In genomic region chr19:14518438-14519044, GRCm38 (mm10) we compare ENCODE assay signal across 13 mouse cellular contexts.
A peak's percentile ranks its signal among the peaks of the same experiment; 100 is the strongest.
DNase-seq lines count a peak whose midpoint lies in the region; ATAC-seq and TF ChIP-seq lines count a peak whose summit lies in the region.
"Had no signal": no experiment of that assay in that cellular context is flagged by ENCODE, and none has a peak within 500 bp of the region (broad histone marks: within the 10 kb centered on the region; RNA-seq: fewer than 3 reads in every experiment).

No protein-coding gene starts in this region.

- TF ChIP-seq EP300 in lung, postnatal 0 days (IDR thresholded peaks at IDR 0.05): no peak

- no peak overlapping the region for H3K9ac ChIP-seq in kidney, embryonic 16.5 days (replicated peaks; ENCODE audit: low read length)
- no peak overlapping the region for H3K9ac ChIP-seq in lung, postnatal 0 days (replicated peaks; ENCODE audit: low read depth)
- H3K9ac ChIP-seq in neural tube, embryonic 14.5 days (replicated peaks; ENCODE audit: low read depth, low read length): no peak overlapping the region

- WGBS in kidney, embryonic 16.5 days: 44% methylated on average over 9 of the region's 9 CpGs
- WGBS in forebrain, embryonic 10.5 days: 39% methylated on average over 9 of the region's 9 CpGs
- WGBS in lung, postnatal 0 days: 68% methylated on average over 9 of the region's 9 CpGs
- 26% methylated on average over 9 of the region's 9 CpGs for WGBS in neural tube, embryonic 14.5 days

- H3K4me1 ChIP-seq in kidney, embryonic 16.5 days (ENCODE audit: insufficient read depth, low read length): peaks cover 12% of the 10 kb centered on the region
- peaks cover 29% of the 10 kb centered on the region for H3K4me1 ChIP-seq in forebrain, embryonic 10.5 days
- H3K4me1 ChIP-seq in lung, postnatal 0 days (ENCODE audit: insufficient read depth, low read depth, low read length): no peaks in the 10 kb centered on the region
- H3K4me1 ChIP-seq in neural tube, embryonic 14.5 days (ENCODE audit: control insufficient read depth, insufficient read depth, low read length): peaks cover 4% of the 10 kb centered on the region; the same call in 1 of the 2 replicates

- H3K27me3 ChIP-seq in kidney, embryonic 16.5 days (ENCODE audit: insufficient read depth, low read length): no peaks in the 10 kb centered on the region
- H3K27me3 ChIP-seq in forebrain, embryonic 10.5 days (ENCODE audit: poor library complexity, severe bottlenecking): peaks cover 31% of the 10 kb centered on the region
- H3K27me3 ChIP-seq in lung, postnatal 0 days (replicated peaks; ENCODE audit: insufficient read depth, low read length): no peaks in the 10 kb centered on the region
- no peaks in the 10 kb centered on the region for H3K27me3 ChIP-seq in neural tube, embryonic 14.5 days (ENCODE audit: control insufficient read depth, insufficient read depth, low read length)

- peak; percentile 67; the same call in 1 of the 2 replicates for ATAC-seq in kidney, embryonic 16.5 days (ENCODE audit: low FRiP score, low TSS enrichment)
- ATAC-seq in lung, postnatal 0 days: peak; percentile 74
- peak; percentile 69; the same call in 1 of the 2 replicates for ATAC-seq in neural tube, embryonic 14.5 days (ENCODE audit: low read depth)
- ATAC-seq: CD4-positive, CD25-positive, alpha-beta regulatory T cell, adult 4 months; intestine, embryonic 16.5 days had no signal

- H3K4me3 ChIP-seq in kidney, embryonic 16.5 days (ENCODE audit: low read length): no peak overlapping the region
- H3K4me3 ChIP-seq in forebrain, embryonic 10.5 days: no peak overlapping the region
- H3K4me3 ChIP-seq in lung, postnatal 0 days (ENCODE audit: low read depth, low read length): no peak overlapping the region
- no peak overlapping the region for H3K4me3 ChIP-seq in neural tube, embryonic 14.5 days (ENCODE audit: low read depth, low read length)
- H3K4me3 ChIP-seq: layer of hippocampus, adult 2 months had no signal

- TF ChIP-seq CTCF in lung, postnatal 0 days (IDR thresholded peaks at IDR 0.05): no peak

- 0 out of 2 replicates have a peak, but pooled peaks cover 3% of the 10 kb centered on the region for H3K36me3 ChIP-seq in kidney, embryonic 16.5 days (ENCODE audit: insufficient read depth, low read length)
- peaks cover 40% of the 10 kb centered on the region for H3K36me3 ChIP-seq in forebrain, embryonic 10.5 days (replicated peaks)
- H3K36me3 ChIP-seq in lung, postnatal 0 days (ENCODE audit: insufficient read depth, low read length): no peaks in the 10 kb centered on the region; the same call in 1 of the 2 replicates
- no peaks in the 10 kb centered on the region for H3K36me3 ChIP-seq in neural tube, embryonic 14.5 days (ENCODE audit: control insufficient read depth, insufficient read depth, low read length)

- no peaks in the 10 kb centered on the region for H3K9me3 ChIP-seq in kidney, embryonic 16.5 days (ENCODE audit: low read length)
- no peaks in the 10 kb centered on the region for H3K9me3 ChIP-seq in forebrain, embryonic 10.5 days
- H3K9me3 ChIP-seq in lung, postnatal 0 days (ENCODE audit: low read length): no peaks in the 10 kb centered on the region
- no peaks in the 10 kb centered on the region for H3K9me3 ChIP-seq in neural tube, embryonic 14.5 days (ENCODE audit: control insufficient read depth, low read length)

- no peak overlapping the region for H3K4me2 ChIP-seq in kidney, embryonic 16.5 days (replicated peaks; ENCODE audit: low read depth, low read length)
- no peak overlapping the region for H3K4me2 ChIP-seq in lung, postnatal 0 days (replicated peaks; ENCODE audit: low read depth, low read length)
- H3K4me2 ChIP-seq in neural tube, embryonic 14.5 days (ENCODE audit: low read depth, low read length): no peak overlapping the region

- no peak for DNase-seq in kidney, adult 11 months
- peak; percentile 30 for DNase-seq in forebrain, embryonic 10.5 days (ENCODE audit: extremely low spot score, low spot score)
- DNase-seq in lung, postnatal 0 days (ENCODE audit: low spot score): peak; percentile 69
- no peak for DNase-seq in thymus, adult 18-20 months
- DNase-seq in heart, adult 9 months (ENCODE audit: low spot score in 2 of 2): no peak
- DNase-seq in cerebellum, postnatal 14 days: no peak
- DNase-seq: adrenal gland, adult 2 months; liver had no signal

- H3K27ac ChIP-seq in kidney, embryonic 16.5 days (ENCODE audit: low read length): no peak overlapping the region
- no peak overlapping the region for H3K27ac ChIP-seq in forebrain, embryonic 10.5 days
- no peak overlapping the region for H3K27ac ChIP-seq in lung, postnatal 0 days (ENCODE audit: low read length)
- H3K27ac ChIP-seq in neural tube, embryonic 14.5 days (ENCODE audit: low read depth, low read length): no peak overlapping the region
- H3K27ac ChIP-seq: layer of hippocampus, adult 2 months had no signal

Comparison
In these comparisons a context has a peak if more than half of its experiments do, and no peak if none do; other contexts are left out.
1. DNase-seq: peak in forebrain, embryonic 10.5 days (single experiment) and lung, postnatal 0 days (single experiment); none in kidney, adult 11 months (single experiment), thymus, adult 18-20 months (0 of 2), heart, adult 9 months (0 of 2) and cerebellum, postnatal 14 days (0 of 2).
2. Peak in every context shown above with its lines, with median percentiles within 50 percentile points of each other: ATAC-seq.